Mouse (Mus musculus) stomach, embryonic 15.5 days (tissue): ENCODE results near the gene Serpina16. TPM values are rescaled to one million over a fixed set of nuclear protein-coding genes. Genes with fewer than 3 reads are reported as not detected.
A peak's percentile ranks its signal among the peaks of the same experiment; 100 is the strongest.

Experiments used
- ATAC-seq: fragments of 200-750 bp; cut with Nextera tagmentation; 2 replicates; pipeline ENCODE4 v1.8.0; 2017; ENCODE audit warnings: low read depth, moderate number of reproducible peaks, moderate TSS enrichment; ENCODE audit not compliant: insufficient read depth, low FRiP score
- H3K27ac ChIP-seq: fragments of 300-500 bp; sonication (generic); 2 replicates; pipeline ENCODE4 v1.5.1; 2015; ENCODE audit warnings: mild to moderate bottlenecking, inconsistent platforms
- H3K27me3 ChIP-seq: fragments of 300-500 bp; sonication (generic); replicated peaks from 2 replicates; pipeline ENCODE4 v1.6.1; 2015; ENCODE audit warnings: inconsistent platforms
- H3K36me3 ChIP-seq: fragments of 300-500 bp; sonication (generic); 2 replicates; pipeline ENCODE4 v1.6.1; 2015; ENCODE audit warnings: inconsistent platforms
- H3K4me1 ChIP-seq: fragments of 300-500 bp; sonication (generic); 2 replicates; pipeline ENCODE4 v1.6.1; 2015; ENCODE audit warnings: inconsistent platforms
- H3K4me2 ChIP-seq: fragments of 300-500 bp; sonication (generic); 2 replicates; pipeline ENCODE4 v1.6.1; 2015; ENCODE audit warnings: mild to moderate bottlenecking, inconsistent platforms
- H3K4me3 ChIP-seq: fragments of 300-500 bp; sonication (generic); replicated peaks from 2 replicates; pipeline ENCODE4 v1.5.1; 2015; ENCODE audit warnings: inconsistent platforms
- H3K9ac ChIP-seq: fragments of 300-500 bp; sonication (generic); 2 replicates; pipeline ENCODE4 v1.6.1; 2015; ENCODE audit warnings: inconsistent platforms
- H3K9me3 ChIP-seq: fragments of 300-500 bp; sonication (generic); 2 replicates; pipeline ENCODE4 v1.6.1; 2016; ENCODE audit warnings: inconsistent platforms
- WGBS: fragments of 180-500 bp; shearing (Covaris S2); methylation state at CpG from one replicate; pipeline ENCODE4 v1.1.7; 2015; 5-methylcytosine and 5-hydroxymethylcytosine counted together
- polyA plus RNA-seq: library from polyadenylated mRNA; unstranded; fragments of >200 nt; fragmentation: Nextera tagmentation; extraction: Ambion mirVana; gene quantifications from 2 replicates; pipeline ENCODE4 v1.2.1, GENCODE M21; 2015

Serpina16 gene
- 0.71 and 1.3 TPM in 2 replicates for polyA plus RNA-seq

DNA sequence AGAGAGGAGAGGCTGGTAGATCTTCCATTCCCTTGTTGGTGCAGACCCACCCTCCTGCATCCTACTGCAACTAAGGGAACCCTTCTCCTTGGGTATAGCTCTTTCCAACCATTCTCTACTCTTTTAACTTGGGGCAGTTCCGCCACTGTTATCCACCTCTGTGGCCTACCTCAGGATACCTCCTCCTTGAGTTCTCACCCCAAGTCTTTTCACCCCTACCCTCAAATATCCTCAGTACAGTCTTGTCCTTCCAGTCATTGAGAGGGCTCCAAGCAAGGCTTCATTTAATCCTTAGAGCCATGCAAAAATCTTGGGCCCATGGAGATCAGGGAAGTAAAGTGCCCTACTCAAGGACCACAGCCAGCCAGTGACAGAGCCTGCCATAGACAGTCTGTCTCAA, at the start of gene Serpina16:
Gene Serpina16 (minus strand): TSS at position 101 of the 400 bp plus-strand sequence.
- Histone ChIP-seq H3K36me3 (no peaks in the 10 kb centered on the region), H3K27ac (no peak within 1 kb of the TSS), H3K4me1 (0 out of 2 replicates have a peak, but pooled peaks cover 7% of the 10 kb centered on the region), H3K27me3 (no peaks in the 10 kb centered on the region), H3K4me3 (no peak within 1 kb of the TSS), H3K9me3 (no peaks in the 10 kb centered on the region), H3K9ac (no peak within 1 kb of the TSS), H3K4me2 (no peak within 1 kb of the TSS)
- ATAC-seq = no peak
- 100% methylated on average over 1 of the region's 1 CpGs for WGBS

- WGBS = 73% methylated on average over 3 of the region's 3 CpGs
- no peaks in the 10 kb centered on the region for H3K36me3 ChIP-seq
- no peak overlapping the region for H3K4me2 ChIP-seq
- no peaks in the 10 kb centered on the region for H3K9me3 ChIP-seq
- H3K9ac ChIP-seq = no peak overlapping the region
- no peak for ATAC-seq
- no peaks in the 10 kb centered on the region for H3K4me1 ChIP-seq
- H3K27ac ChIP-seq = no peak overlapping the region
- no peaks in the 10 kb centered on the region for H3K27me3 ChIP-seq
- H3K4me3 ChIP-seq = no peak overlapping the region
Observed at GRCm38 (mm10) chr12:103711537-103711936, 35.6 kb upstream of the Serpina16 start.

DNA sequence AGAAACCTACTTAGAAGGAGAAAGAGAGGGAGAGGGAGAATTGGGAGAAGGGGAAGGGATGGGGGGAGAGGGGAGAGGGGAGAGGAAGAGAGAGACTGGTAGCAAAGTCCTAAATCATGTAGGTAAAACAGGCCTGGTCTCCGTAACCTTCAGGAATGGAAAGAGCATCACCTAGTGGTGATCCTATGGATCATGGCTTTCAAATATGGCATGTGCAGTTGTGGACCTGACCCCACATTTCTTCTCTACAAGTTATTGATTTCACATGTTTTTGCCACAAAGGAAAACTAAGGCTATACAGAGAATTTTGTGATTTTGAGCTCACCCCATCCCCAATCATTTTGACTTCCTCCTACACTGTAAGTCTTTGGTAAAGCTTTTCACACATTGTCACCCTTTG, 34.5 kb upstream of the Serpina16 start:
- 37% methylated on average over 1 of the region's 1 CpGs for WGBS
- Histone ChIP-seq H3K4me2 (no peak overlapping the region), H3K36me3 (no peaks in the 10 kb centered on the region), H3K9ac (no peak overlapping the region), H3K27ac (no peak overlapping the region), H3K27me3 (no peaks in the 10 kb centered on the region), H3K9me3 (no peaks in the 10 kb centered on the region), H3K4me1 (no peaks in the 10 kb centered on the region), H3K4me3 (no peak overlapping the region)
- ATAC-seq = no peak

DNA sequence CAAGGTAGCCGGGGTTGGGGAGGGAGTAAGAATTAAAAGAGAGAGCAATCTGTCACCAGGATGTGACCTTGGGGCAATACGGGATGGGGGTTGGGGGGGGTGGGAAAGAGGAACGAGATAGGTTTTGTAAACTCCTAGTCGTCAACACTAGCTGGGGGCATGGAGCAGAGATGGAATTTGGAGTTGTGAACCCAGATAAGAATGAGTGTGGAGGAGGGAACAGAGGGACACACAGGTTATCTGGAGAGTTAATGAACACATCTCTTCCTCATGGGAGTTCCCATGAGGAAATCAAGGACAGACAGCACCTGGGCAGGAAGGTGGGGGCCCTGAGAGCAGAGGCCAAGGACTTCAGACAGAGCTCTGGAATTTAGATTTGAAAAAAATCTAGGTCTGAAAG, 30.2 kb upstream of the Serpina16 start:
- H3K27me3 ChIP-seq = no peaks in the 10 kb centered on the region
- H3K4me2 ChIP-seq = no peak overlapping the region
- 25% methylated on average over 4 of the region's 4 CpGs for WGBS
- no peak overlapping the region for H3K4me3 ChIP-seq
- H3K9me3 ChIP-seq = no peaks in the 10 kb centered on the region
- H3K36me3 ChIP-seq = no peaks in the 10 kb centered on the region
- ATAC-seq = 0 out of 2 replicates have a peak, but pooled peaks have one; percentile 43
- H3K27ac ChIP-seq = no peak overlapping the region
- H3K9ac ChIP-seq = no peak overlapping the region
- H3K4me1 ChIP-seq = no peaks in the 10 kb centered on the region

DNA sequence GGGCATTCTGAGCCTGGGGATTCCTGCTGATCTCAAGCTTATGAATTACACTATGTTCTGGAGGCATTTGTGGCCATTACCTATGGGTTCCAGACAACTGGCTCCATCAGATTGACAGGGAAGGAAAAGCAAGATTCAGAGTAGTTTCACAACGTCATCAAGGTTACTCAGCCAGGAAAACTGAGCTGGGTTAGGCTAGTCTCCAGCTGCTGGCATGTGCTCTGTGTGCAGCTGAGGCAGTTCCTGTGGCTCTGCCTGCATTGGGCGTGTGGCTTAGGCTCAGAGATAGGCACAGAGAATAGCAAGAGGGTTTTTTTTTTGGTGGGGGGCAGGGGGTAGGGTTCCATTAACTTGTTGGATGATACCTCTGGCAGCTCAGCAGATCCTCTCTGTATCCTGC, 29.6 kb upstream of the Serpina16 start:
- Histone ChIP-seq H3K27ac (no peak overlapping the region), H3K9me3 (no peaks in the 10 kb centered on the region), H3K36me3 (no peaks in the 10 kb centered on the region), H3K9ac (no peak overlapping the region), H3K27me3 (no peaks in the 10 kb centered on the region), H3K4me3 (no peak overlapping the region), H3K4me2 (no peak overlapping the region), H3K4me1 (no peaks in the 10 kb centered on the region)
- WGBS = 55% methylated on average over 2 of the region's 2 CpGs
- 0 out of 2 replicates have a peak, but pooled peaks have one; percentile 40 for ATAC-seq

DNA sequence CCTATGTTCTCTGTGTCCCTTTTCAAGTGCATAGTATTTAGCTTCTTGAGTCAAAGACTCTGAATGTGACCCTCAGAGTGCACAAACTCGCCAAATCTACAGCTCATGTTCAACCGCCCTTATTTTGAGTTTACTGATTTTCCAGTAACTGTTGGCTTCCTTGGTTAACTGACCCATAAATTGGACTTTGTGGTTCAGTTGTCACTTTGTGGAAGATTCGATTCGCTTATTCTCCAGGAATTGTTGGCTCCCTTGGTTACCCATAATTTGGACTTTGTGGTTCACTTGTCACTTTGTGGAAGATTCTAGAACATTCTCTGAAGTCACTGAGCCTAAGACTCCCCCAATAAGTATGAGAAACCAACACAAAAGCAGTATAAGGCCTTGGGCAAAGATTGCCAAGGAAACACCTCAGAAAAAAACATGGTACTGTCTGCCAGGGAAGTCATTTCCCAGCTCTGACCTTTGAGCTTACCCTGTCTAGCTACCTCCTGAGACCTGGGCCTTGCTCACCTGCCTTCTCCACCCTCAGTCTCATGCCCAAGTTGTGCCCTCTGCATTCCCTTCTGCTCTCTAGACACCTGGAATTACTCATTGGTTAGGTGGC, 24.3 kb upstream of the Serpina16 start:
- 86% methylated on average over 4 of the region's 4 CpGs for WGBS
- H3K9ac ChIP-seq = no peak overlapping the region
- no peak overlapping the region for H3K4me2 ChIP-seq
- no peak overlapping the region for H3K27ac ChIP-seq
- no peaks in the 10 kb centered on the region for H3K9me3 ChIP-seq
- no peaks in the 10 kb centered on the region for H3K4me1 ChIP-seq
- no peak for ATAC-seq
- no peak overlapping the region for H3K4me3 ChIP-seq
- H3K36me3 ChIP-seq = no peaks in the 10 kb centered on the region
- no peaks in the 10 kb centered on the region for H3K27me3 ChIP-seq

GRCm38 (mm10) chr12:103695429-103695828, 19.5 kb upstream of the Serpina16 start, which contains the start of gene Serpina1f:
TSS of gene Serpina1f (minus strand) at chr12:103695529.
- H3K27ac ChIP-seq = no peak within 1 kb of the TSS
- 90% methylated on average over 8 of the region's 8 CpGs for WGBS
- no peaks in the 10 kb centered on the region for H3K27me3 ChIP-seq
- H3K4me2 ChIP-seq = no peak within 1 kb of the TSS
- no peak within 1 kb of the TSS for H3K4me3 ChIP-seq
- H3K9ac ChIP-seq = no peak within 1 kb of the TSS
- ATAC-seq = no peak
- H3K36me3 ChIP-seq = no peaks in the 10 kb centered on the region
- H3K9me3 ChIP-seq = no peaks in the 10 kb centered on the region
- H3K4me1 ChIP-seq = no peaks in the 10 kb centered on the region

GRCm38 (mm10) chr12:103688221-103688814, 12.4 kb upstream of the Serpina16 start:
- Histone ChIP-seq H3K4me3 (no peak overlapping the region), H3K4me1 (no peaks in the 10 kb centered on the region), H3K27me3 (no peaks in the 10 kb centered on the region), H3K27ac (no peak overlapping the region), H3K9me3 (no peaks in the 10 kb centered on the region), H3K9ac (no peak overlapping the region), H3K36me3 (no peaks in the 10 kb centered on the region), H3K4me2 (no peak overlapping the region)
- ATAC-seq = no peak
- 27% methylated on average over 3 of the region's 3 CpGs for WGBS

DNA sequence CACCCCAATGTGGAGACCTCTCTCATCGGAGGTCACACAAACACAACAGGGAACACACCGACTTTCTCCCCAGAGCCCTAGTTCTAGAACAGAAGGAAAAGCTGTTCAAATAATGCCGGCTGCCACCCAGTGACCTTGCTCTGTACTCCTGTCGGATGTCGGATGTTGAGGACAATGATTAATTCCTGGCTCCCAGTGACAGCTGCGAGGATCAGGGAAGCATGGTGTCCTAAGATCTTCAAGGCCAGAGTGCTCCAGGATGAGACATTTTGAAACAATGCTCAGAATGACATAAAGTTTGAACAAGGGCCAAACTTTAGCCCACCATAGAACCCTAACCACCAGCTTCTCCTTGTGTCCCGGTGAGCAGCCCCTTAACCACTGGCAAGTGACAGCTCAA, 11.1 kb upstream of the Serpina16 start:
- H3K4me1 ChIP-seq = no peaks in the 10 kb centered on the region
- ATAC-seq = no peak
- no peaks in the 10 kb centered on the region for H3K36me3 ChIP-seq
- no peak overlapping the region for H3K4me3 ChIP-seq
- H3K27ac ChIP-seq = no peak overlapping the region
- WGBS = 38% methylated on average over 7 of the region's 7 CpGs
- no peak overlapping the region for H3K9ac ChIP-seq
- no peaks in the 10 kb centered on the region for H3K9me3 ChIP-seq
- H3K27me3 ChIP-seq = no peaks in the 10 kb centered on the region
- no peak overlapping the region for H3K4me2 ChIP-seq

DNA sequence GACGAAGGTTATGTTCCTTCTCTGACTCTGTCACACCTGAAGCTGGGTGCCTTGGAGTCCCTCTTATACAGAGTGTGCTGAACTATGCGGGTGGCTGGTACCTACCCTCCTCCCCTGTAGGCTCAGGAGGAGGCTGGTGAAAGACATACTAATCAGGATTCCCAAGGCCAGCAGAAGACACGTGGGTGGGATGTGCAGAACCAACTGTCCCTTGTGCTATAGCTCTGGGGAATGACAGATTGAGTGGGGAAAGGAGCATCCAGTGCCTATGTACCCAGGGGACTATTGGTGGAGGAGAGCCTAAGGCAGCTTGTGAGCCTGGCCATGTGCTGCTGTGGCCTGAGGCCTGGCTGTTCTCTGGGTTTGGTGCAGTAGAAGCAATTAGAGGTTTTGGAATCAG, 10.1 kb upstream of the Serpina16 start:
- Histone ChIP-seq H3K9me3 (no peaks in the 10 kb centered on the region), H3K27ac (no peak overlapping the region), H3K36me3 (no peaks in the 10 kb centered on the region), H3K4me3 (no peak overlapping the region), H3K27me3 (no peaks in the 10 kb centered on the region), H3K4me1 (no peaks in the 10 kb centered on the region), H3K9ac (no peak overlapping the region), H3K4me2 (no peak overlapping the region)
- ATAC-seq = no peak
- WGBS = 77% methylated on average over 3 of the region's 3 CpGs

DNA sequence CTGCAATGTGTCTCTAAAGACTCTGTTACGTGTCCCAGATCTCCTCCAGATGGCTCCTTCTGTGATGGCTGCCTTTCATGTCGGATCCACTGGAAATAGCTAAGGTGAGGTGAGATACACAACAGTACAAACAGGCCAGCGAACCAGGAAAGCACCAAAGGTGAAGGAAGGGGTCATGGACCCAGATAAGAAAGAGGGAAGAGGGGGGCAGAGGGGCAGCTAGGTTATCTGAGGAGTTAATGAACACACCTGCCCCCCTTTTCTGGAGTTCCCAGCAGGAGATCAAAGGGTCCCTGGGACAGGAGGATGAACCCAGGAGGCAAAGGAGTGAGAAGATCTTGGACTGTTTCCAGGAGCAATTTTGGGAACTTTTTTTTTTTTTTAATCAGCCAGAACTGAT, 9.4 kb upstream of the Serpina16 start:
- Histone ChIP-seq H3K36me3 (no peaks in the 10 kb centered on the region), H3K9ac (no peak overlapping the region), H3K27me3 (no peaks in the 10 kb centered on the region), H3K4me1 (no peaks in the 10 kb centered on the region), H3K9me3 (no peaks in the 10 kb centered on the region), H3K4me2 (no peak overlapping the region), H3K27ac (no peak overlapping the region), H3K4me3 (no peak overlapping the region)
- 29% methylated on average over 3 of the region's 3 CpGs for WGBS
- ATAC-seq = no peak

GRCm38 (mm10) chr12:103683775-103684174, 7.8 kb upstream of the Serpina16 start:
- no peak for ATAC-seq
- Histone ChIP-seq H3K4me2 (no peak overlapping the region), H3K27ac (no peak overlapping the region), H3K36me3 (no peaks in the 10 kb centered on the region), H3K4me1 (no peaks in the 10 kb centered on the region), H3K9ac (no peak overlapping the region), H3K4me3 (no peak overlapping the region), H3K27me3 (no peaks in the 10 kb centered on the region), H3K9me3 (no peaks in the 10 kb centered on the region)
- WGBS = 50% methylated on average over 4 of the region's 4 CpGs
